Mouse (Mus musculus) embryonic facial prominence, embryonic 15.5 days (tissue): Measurements from ENCODE around the gene Snapc4. TPM values are rescaled to one million over a fixed set of nuclear protein-coding genes. Genes with fewer than 3 reads are reported as not detected.
A peak's percentile ranks its signal among the peaks of the same experiment; 100 is the strongest.

Experiments
- ATAC-seq: fragments of 200-750 bp; cut with Nextera tagmentation; 2 replicates; pipeline ENCODE4 v1.8.0; 2017; ENCODE audit warnings: low read depth, moderate TSS enrichment; ENCODE audit not compliant: insufficient number of reproducible peaks, low FRiP score, low TSS enrichment
- H3K27ac ChIP-seq: fragments of 300-500 bp; sonication (generic); replicated peaks from 2 replicates; pipeline ENCODE4 v1.5.1; 2015; ENCODE audit warnings: mild to moderate bottlenecking, inconsistent platforms
- H3K27me3 ChIP-seq: fragments of 300-500 bp; sonication (generic); 2 replicates; pipeline ENCODE4 v1.6.1; 2015; ENCODE audit warnings: inconsistent platforms
- H3K36me3 ChIP-seq: fragments of 300-500 bp; sonication (generic); 2 replicates; pipeline ENCODE4 v1.6.1; 2015; ENCODE audit warnings: mild to moderate bottlenecking, inconsistent platforms
- H3K4me1 ChIP-seq: fragments of 300-500 bp; sonication (generic); 2 replicates; pipeline ENCODE4 v1.6.1; 2015; ENCODE audit warnings: inconsistent platforms
- H3K4me2 ChIP-seq: fragments of 300-500 bp; sonication (generic); replicated peaks from 2 replicates; pipeline ENCODE4 v1.6.1; 2015; ENCODE audit warnings: mild to moderate bottlenecking, inconsistent platforms
- H3K4me3 ChIP-seq: fragments of 300-500 bp; sonication (generic); replicated peaks from 2 replicates; pipeline ENCODE4 v1.5.1; 2015; ENCODE audit warnings: mild to moderate bottlenecking, inconsistent platforms
- H3K9ac ChIP-seq: fragments of 300-500 bp; sonication (generic); 2 replicates; pipeline ENCODE4 v1.6.1; 2015; ENCODE audit warnings: inconsistent platforms
- H3K9me3 ChIP-seq: fragments of 300-500 bp; sonication (generic); replicated peaks from 2 replicates; pipeline ENCODE4 v1.6.1; 2016; ENCODE audit warnings: inconsistent platforms
- WGBS: fragments of 180-500 bp; shearing (Covaris S2); methylation state at CpG from one replicate; pipeline ENCODE4 v1.1.7; 2015; 5-methylcytosine and 5-hydroxymethylcytosine counted together
- polyA plus RNA-seq: library from polyadenylated mRNA; unstranded; fragments of >200 nt; fragmentation: Nextera tagmentation; extraction: Ambion mirVana; gene quantifications from 2 replicates; pipeline ENCODE4 v1.2.1, GENCODE M21; 2015

The Snapc4 gene
- 25.3 and 30.2 TPM in 2 replicates for polyA plus RNA-seq

- Histone ChIP-seq H3K27ac (peak within 1 kb of the TSS; percentile 72), H3K4me1 (peaks cover 10% of the 10 kb centered on the region; the same call in 1 of the 2 replicates)
- peak; percentile 91 for ATAC-seq
Measured at GRCm38 (mm10) chr2:26380131-26380771, at the start of gene Snapc4. Gene Snapc4 (minus strand): TSS chr2:26380653.

GRCm38 (mm10) chr2:26429851-26430250 is 49.4 kb upstream of the Snapc4 start:
- peaks cover 95% of the 10 kb centered on the region for H3K36me3 ChIP-seq
- no peaks in the 10 kb centered on the region for H3K9me3 ChIP-seq
- no peak for ATAC-seq
- H3K27ac ChIP-seq: no peak overlapping the region
- 82% methylated on average over 5 of the region's 5 CpGs for WGBS
- H3K27me3 ChIP-seq: no peaks in the 10 kb centered on the region
- H3K4me2 ChIP-seq: no peak overlapping the region
- H3K4me3 ChIP-seq: no peak overlapping the region
- no peak overlapping the region for H3K9ac ChIP-seq
- no peaks in the 10 kb centered on the region for H3K4me1 ChIP-seq

More at GRCm38 (mm10) chr2:26380131-26380771, at the start of gene Snapc4:
- Histone ChIP-seq H3K4me2 (peak within 1 kb of the TSS; percentile 90), H3K27me3 (no peaks in the 10 kb centered on the region), H3K4me3 (peak within 1 kb of the TSS; percentile 85), H3K36me3 (peaks cover 64% of the 10 kb centered on the region), H3K9ac (peak within 1 kb of the TSS; percentile 75), H3K9me3 (no peaks in the 10 kb centered on the region)
- WGBS: under 1% methylated on average over 38 of the region's 38 CpGs

- Histone ChIP-seq H3K9ac (no peak overlapping the region), H3K9me3 (no peaks in the 10 kb centered on the region), H3K27ac (no peak overlapping the region), H3K4me2 (no peak overlapping the region), H3K4me1 (no peaks in the 10 kb centered on the region), H3K36me3 (peaks cover 96% of the 10 kb centered on the region), H3K27me3 (no peaks in the 10 kb centered on the region), H3K4me3 (no peak overlapping the region)
- WGBS: 92% methylated on average over 2 of the region's 2 CpGs
- no peak for ATAC-seq
Measured at GRCm38 (mm10) chr2:26424541-26424940, 44.1 kb upstream of the Snapc4 start.

GRCm38 (mm10) chr2:26423086-26423485 is 42.6 kb upstream of the Snapc4 start:
- WGBS: 84% methylated on average over 1 of the region's 1 CpGs
- Histone ChIP-seq H3K27ac (no peak overlapping the region), H3K9me3 (no peaks in the 10 kb centered on the region), H3K4me1 (no peaks in the 10 kb centered on the region), H3K4me3 (no peak overlapping the region), H3K36me3 (peaks cover 96% of the 10 kb centered on the region), H3K4me2 (no peak overlapping the region), H3K27me3 (no peaks in the 10 kb centered on the region), H3K9ac (no peak overlapping the region)
- ATAC-seq: no peak

- Histone ChIP-seq H3K4me2 (no peak overlapping the region), H3K4me1 (no peaks in the 10 kb centered on the region), H3K9ac (no peak overlapping the region), H3K36me3 (peaks cover 98% of the 10 kb centered on the region), H3K9me3 (no peaks in the 10 kb centered on the region), H3K27ac (no peak overlapping the region), H3K27me3 (no peaks in the 10 kb centered on the region), H3K4me3 (no peak overlapping the region)
- 96% methylated on average over 2 of the region's 2 CpGs for WGBS
- ATAC-seq: no peak
Measured at GRCm38 (mm10) chr2:26421969-26422368, 41.5 kb upstream of the Snapc4 start.

GRCm38 (mm10) chr2:26418120-26418519 is 37.7 kb upstream of the Snapc4 start:
- Histone ChIP-seq H3K27ac (no peak overlapping the region), H3K27me3 (no peaks in the 10 kb centered on the region), H3K4me1 (no peaks in the 10 kb centered on the region), H3K4me2 (no peak overlapping the region), H3K9ac (no peak overlapping the region), H3K9me3 (no peaks in the 10 kb centered on the region), H3K4me3 (no peak overlapping the region), H3K36me3 (peaks cover 98% of the 10 kb centered on the region)
- 85% methylated on average over 1 of the region's 1 CpGs for WGBS
- ATAC-seq: no peak

- Histone ChIP-seq H3K4me1 (no peaks in the 10 kb centered on the region), H3K27ac (no peak overlapping the region), H3K4me2 (no peak overlapping the region), H3K9ac (no peak overlapping the region), H3K9me3 (no peaks in the 10 kb centered on the region), H3K4me3 (no peak overlapping the region), H3K36me3 (peaks cover 98% of the 10 kb centered on the region), H3K27me3 (no peaks in the 10 kb centered on the region)
- no peak for ATAC-seq
Measured at GRCm38 (mm10) chr2:26417066-26417465, 36.6 kb upstream of the Snapc4 start.

GRCm38 (mm10) chr2:26410931-26411411 is 30.5 kb upstream of the Snapc4 start:
- Histone ChIP-seq H3K27ac (peak overlapping the region; percentile 65), H3K4me2 (no peak overlapping the region), H3K9me3 (no peaks in the 10 kb centered on the region), H3K27me3 (no peaks in the 10 kb centered on the region), H3K4me1 (peaks cover 39% of the 10 kb centered on the region), H3K9ac (no peak overlapping the region; the same call in 1 of the 2 replicates), H3K4me3 (no peak overlapping the region), H3K36me3 (peaks cover 60% of the 10 kb centered on the region)
- ATAC-seq: no peak
- 60% methylated on average over 4 of the region's 5 CpGs for WGBS

- 64% methylated on average over 5 of the region's 5 CpGs for WGBS
- peak overlapping the region; percentile 65 for H3K27ac ChIP-seq
Measured at GRCm38 (mm10) chr2:26410091-26410490, 29.6 kb upstream of the Snapc4 start.

GRCm38 (mm10) chr2:26409362-26409761 is 28.9 kb upstream of the Snapc4 start:
- Histone ChIP-seq H3K27ac (peak overlapping the region; percentile 65; the same call in 1 of the 2 replicates), H3K4me3 (peak overlapping the region; percentile 92), H3K9ac (no peak overlapping the region), H3K36me3 (peaks cover 49% of the 10 kb centered on the region), H3K4me2 (0 out of 2 replicates have a peak overlapping the region, but pooled peaks have one; percentile 90), H3K4me1 (peaks cover 42% of the 10 kb centered on the region), H3K9me3 (no peaks in the 10 kb centered on the region), H3K27me3 (no peaks in the 10 kb centered on the region)
- 49% methylated on average over 3 of the region's 3 CpGs for WGBS
- ATAC-seq: no peak

More at GRCm38 (mm10) chr2:26410091-26410490, 29.6 kb upstream of the Snapc4 start:
- Histone ChIP-seq H3K4me3 (no peak overlapping the region), H3K9me3 (no peaks in the 10 kb centered on the region), H3K9ac (no peak overlapping the region), H3K27me3 (no peaks in the 10 kb centered on the region), H3K4me1 (peaks cover 42% of the 10 kb centered on the region), H3K36me3 (peaks cover 51% of the 10 kb centered on the region), H3K4me2 (no peak overlapping the region)
- ATAC-seq: no peak

- Histone ChIP-seq H3K9me3 (no peaks in the 10 kb centered on the region), H3K27me3 (no peaks in the 10 kb centered on the region), H3K4me3 (peak within 1 kb of the TSS; percentile 92), H3K27ac (peak within 1 kb of the TSS; percentile 79), H3K9ac (peak within 1 kb of the TSS; percentile 93), H3K4me2 (peak within 1 kb of the TSS; percentile 90), H3K4me1 (peaks cover 42% of the 10 kb centered on the region), H3K36me3 (peaks cover 43% of the 10 kb centered on the region)
- peak; percentile 90 for ATAC-seq
- under 1% methylated on average over 57 of the region's 57 CpGs for WGBS
Measured at GRCm38 (mm10) chr2:26408515-26409356, 28.3 kb upstream of the Snapc4 start, which contains the start of gene Inpp5e. Gene Inpp5e (minus strand): TSS chr2:26409203.
